Mouse (Mus musculus) monocyte, adult 5-6 weeks (primary cell): ENCODE results near the gene Ftsj1. TPM values are rescaled to one million over a fixed set of nuclear protein-coding genes. Genes with fewer than 3 reads are reported as not detected.

Experiments used
- ATAC-seq: fragments of 153-309, 156-312 bp; replicated peaks from 2 replicates; pipeline ENCODE4 v1.8.0; 2017; ENCODE audit warnings: mild to moderate bottlenecking; ENCODE audit not compliant: low TSS enrichment, insufficient number of reproducible peaks, severe bottlenecking, poor library complexity, low FRiP score
- total RNA-seq: library from RNA; stranded (forward); fragments of 200-1000, 200-491, 200-594 nt; gene quantifications from 3 replicates; pipeline ENCODE4 v1.2.3, GENCODE M21; 2017

The Ftsj1 gene
- total RNA-seq = 6.1 to 10.3 TPM (median 7.9 TPM) in 3 replicates

DNA sequence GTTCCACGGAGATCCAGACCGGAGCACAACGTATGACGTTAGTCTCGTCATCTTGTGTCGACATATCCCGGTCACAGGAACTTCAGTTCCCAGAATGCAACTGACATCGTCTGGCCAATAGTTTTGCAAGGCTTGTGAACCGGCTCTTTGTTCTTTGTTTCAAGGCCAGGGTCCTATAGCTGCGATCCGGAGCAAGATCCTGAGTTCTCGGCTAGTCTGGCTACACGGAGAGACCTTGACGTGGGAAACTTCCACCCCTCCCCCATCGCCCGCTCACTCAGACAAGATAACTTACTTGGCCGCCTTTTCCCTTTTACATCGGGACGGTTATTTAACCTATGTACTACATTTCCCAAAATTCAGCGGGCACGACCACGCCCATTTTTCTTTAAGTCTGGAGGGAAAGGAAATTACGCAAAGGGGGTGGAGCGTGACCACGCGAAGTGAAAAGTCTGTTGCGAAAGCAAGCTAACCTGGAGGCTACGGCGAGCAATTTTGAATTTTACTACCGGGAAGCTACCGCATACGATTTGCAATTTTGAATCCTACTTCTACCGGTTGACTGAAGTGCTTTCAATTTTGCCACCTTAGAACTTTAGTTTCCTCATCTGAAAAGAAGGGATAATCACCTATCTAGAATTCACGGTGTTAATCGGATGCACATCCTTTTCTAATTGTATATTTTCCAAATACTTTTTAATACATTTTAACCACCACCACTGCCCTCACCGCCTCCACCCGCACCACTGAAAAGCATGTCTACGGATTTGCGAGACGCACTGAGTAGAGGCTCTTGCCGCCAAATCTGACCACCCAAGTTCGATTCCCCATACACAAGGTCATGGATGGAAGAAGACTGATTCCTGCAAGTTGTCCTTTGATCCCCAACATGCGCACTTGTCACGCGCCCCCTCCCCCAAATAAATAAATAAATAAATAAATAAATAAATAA lies at the start of gene Ftsj1:
Ftsj1 (minus strand) TSS at position 73 of the 952 bp plus-strand sequence.
- ATAC-seq = peak; percentile 93

DNA sequence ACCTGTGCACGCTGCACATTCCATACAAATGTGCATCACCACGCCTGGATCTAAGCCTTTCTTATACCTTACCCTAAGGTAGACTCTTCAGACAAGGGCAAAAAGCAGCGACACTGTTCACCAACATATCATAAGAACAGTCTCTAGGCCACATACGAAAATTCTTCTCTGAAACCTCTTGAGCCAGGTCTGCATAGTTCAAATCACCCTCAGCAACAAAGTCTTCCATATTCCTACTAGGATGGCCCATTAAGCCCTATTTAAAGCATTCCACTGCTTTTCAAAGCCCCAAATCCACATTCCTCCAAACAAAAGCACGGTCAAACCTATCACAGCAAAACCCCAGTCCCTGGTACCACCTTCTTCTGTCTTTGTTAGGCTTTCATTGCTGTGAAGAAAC lies 36.4 kb upstream of the Ftsj1 start:
- no peak for ATAC-seq

GRCm38 (mm10) chrX:8274056-8274455 lies 21.9 kb upstream of the Ftsj1 start:
- no peak for ATAC-seq

GRCm38 (mm10) chrX:8272000-8272399 lies 19.8 kb upstream of the Ftsj1 start:
- ATAC-seq = no peak

GRCm38 (mm10) chrX:8271083-8271820 lies 19.0 kb upstream of the Ftsj1 start, which contains the start of gene Slc38a5:
Slc38a5 (plus strand) TSS chrX:8271133.
- no peak for ATAC-seq

- no peak for ATAC-seq
These were observed 12.0 kb upstream of the Ftsj1 start for GRCm38 (mm10) chrX:8264222-8264621.

- ATAC-seq = no peak
These were observed 11.1 kb upstream of the Ftsj1 start for GRCm38 (mm10) chrX:8263156-8263804.

DNA sequence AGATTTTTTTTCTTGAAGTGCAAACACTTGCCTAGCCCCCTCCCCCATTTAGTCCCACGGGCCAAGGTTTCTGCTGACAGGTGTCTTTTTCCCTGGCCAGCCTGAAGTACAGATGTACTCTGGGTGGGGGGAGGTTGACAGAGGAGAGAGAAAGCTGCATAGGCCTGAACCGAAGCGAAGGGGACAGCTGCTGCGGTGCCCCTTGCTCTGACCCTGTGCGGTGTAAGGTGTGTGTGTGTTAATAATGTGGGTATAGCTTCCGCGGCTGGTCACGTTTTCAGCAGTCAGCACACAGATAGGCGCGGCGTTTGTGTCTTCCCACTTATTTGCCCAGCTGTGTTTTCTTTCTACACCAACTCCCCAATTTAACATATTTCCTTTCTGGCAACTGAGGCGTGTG lies 7.3 kb upstream of the Ftsj1 start:
- no peak for ATAC-seq

GRCm38 (mm10) chrX:8255807-8256206 lies 3.6 kb upstream of the Ftsj1 start:
- ATAC-seq = no peak

- no peak for ATAC-seq
These were observed 1.5 kb upstream of the Ftsj1 start for GRCm38 (mm10) chrX:8253711-8254110.

DNA sequence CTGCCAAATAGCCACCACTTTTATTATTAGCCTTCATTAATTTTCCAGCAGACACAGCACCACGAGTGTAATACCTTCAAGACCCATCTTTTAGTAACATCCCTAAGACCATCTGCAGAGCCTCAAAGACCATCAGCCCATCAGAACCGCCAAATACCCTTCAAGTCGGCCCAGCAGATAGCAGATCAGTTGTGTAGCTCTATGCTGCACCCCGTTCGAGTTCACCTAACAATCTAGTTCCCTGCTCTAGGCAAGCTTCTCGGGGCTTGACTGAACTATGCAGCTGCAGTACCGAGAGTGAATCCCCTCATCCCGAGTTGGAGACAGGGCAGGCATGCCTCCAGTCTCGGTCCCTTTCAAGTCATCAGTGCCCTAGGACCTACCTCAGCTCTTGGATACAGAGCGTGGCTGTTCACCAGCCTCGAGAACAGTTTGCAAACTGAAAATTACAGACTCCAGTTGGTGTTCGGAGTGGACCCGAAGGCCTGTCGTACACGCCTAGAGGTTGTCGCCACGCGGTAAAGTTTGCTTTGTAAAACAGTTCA lies 345 bp downstream of the Ftsj1 start:
- no peak; the same call in 1 of the 2 replicates for ATAC-seq

- ATAC-seq = no peak
These were observed 3.6 kb downstream of the Ftsj1 start for GRCm38 (mm10) chrX:8248542-8249120.

- no peak for ATAC-seq
These were observed 4.5 kb downstream of the Ftsj1 start for GRCm38 (mm10) chrX:8247680-8248079.

DNA sequence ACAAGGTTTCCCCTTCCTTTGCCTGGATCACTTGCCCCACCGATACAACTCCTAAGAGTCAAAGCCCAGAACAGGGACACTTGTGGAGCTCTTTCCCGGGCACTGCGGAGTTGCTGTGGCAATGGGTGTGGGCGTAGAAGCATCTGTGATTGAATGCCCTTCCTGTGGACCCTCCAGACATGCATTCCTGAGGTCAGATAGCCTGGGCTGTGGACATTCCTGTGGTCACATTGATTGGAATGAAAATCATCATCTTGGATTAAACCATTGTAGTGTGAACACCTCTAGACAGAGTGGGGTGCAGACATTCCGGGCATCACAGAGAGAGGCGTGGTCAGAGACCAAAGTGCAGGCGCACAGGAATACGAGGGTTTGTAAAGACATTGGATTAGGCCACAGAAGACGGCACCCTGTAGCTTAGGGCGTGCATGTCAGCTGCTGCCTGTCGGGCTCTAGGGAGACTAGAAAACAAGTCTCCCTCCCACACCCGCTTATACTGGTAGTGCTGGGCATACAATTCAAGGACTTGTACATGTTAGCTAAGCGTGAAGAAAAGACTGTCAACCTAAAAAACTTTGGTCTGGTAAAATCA lies 13.3 kb downstream of the Ftsj1 start:
- ATAC-seq = no peak

DNA sequence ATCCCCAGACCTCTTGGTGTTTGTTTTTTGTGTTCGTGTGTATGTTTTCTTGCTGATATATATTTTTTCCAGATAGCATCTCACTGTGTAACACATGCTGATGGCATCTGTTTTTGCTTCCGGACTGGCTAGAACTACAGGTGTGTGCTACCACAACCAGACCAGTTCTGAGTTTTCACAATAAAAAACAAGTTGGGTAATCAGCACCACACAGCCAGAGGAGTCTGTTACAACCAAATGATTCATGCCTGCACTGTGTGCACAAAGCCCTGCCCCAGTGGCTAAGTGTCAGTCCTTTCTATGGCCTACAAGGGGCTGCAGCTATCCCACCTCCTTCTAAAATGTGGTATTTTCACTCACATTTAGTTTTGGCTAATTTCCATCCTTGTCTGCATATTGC lies 15.5 kb downstream of the Ftsj1 start:
- ATAC-seq = no peak

- no peak for ATAC-seq
These were observed 18.6 kb downstream of the Ftsj1 start for GRCm38 (mm10) chrX:8233602-8234001.

DNA sequence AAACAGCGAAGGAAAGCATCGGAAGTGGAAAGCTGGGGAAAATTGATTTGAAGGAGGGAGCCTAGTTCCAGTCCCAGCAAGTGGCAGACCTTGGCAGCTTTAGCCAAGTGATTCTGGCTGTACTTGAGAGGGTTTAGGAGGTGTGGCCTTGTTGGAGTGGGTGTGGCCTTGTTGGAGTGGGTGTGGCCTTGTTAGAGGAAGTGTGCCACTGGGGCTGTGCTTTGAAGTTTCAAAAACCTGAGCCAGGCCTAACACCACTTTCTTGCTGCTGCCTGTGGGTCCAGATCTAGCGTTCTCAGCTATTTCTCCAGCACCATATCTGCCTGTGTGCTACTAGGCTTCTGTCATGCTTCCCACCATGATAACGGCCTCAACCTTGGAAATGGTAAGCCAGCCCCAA lies 21.9 kb downstream of the Ftsj1 start:
- no peak for ATAC-seq

GRCm38 (mm10) chrX:8223473-8223872 lies 28.7 kb downstream of the Ftsj1 start:
- ATAC-seq = no peak
